Mouse (Mus musculus): ENCODE results near the gene Diras2.

DNA sequence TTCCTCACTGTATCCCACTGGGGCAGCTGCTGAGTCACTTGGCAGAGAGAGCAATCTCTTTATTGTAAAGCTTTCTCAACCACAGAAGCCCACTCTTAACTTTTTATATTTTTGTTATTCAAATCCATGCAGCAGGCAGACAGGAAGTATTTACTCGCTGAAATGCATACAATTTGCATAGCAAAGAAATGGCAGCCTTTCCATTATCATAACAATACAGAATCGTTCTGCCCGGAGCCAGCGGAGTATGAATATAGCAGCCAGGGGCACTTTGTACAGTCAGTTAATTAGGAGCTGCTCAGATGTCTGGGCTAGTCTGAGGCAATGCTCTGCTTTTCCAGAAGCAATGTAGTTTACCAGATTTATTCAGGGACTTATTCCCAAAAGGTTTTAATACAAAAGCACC, 31.1 kb upstream of the Diras2 start:
- no peak for TF ChIP-seq E2F4 (IDR thresholded peaks at IDR 0.05; ENCODE audit: insufficient read depth)
- TF ChIP-seq POLR2A (IDR thresholded peaks at IDR 0.05; ENCODE audit: insufficient read length, low read depth) = no peak
- TF ChIP-seq TCF12 (IDR thresholded peaks at IDR 0.05; ENCODE audit: insufficient read depth, poor library complexity, severe bottlenecking) = no peak
- TF ChIP-seq POLR2AphosphoS2 (IDR thresholded peaks at IDR 0.05; ENCODE audit: insufficient read length, low read depth) = no peak
- no peak for TF ChIP-seq MAX (IDR thresholded peaks at IDR 0.05; ENCODE audit: low read depth)
- TF ChIP-seq SRF (IDR thresholded peaks at IDR 0.05; ENCODE audit: control insufficient read depth, insufficient read length, low read depth) = no peak
- TF ChIP-seq MYOD1 (IDR thresholded peaks at IDR 0.05; ENCODE audit: control insufficient read depth in 1 of 3, insufficient read length in 2 of 3, low read depth in 2 of 3) = no peak

Data from myocyte (in vitro differentiated cells).